Mouse (Mus musculus) forebrain, postnatal 0 days (tissue): ENCODE results near the gene Gm42742. TPM values are rescaled to one million over a fixed set of nuclear protein-coding genes. Genes with fewer than 3 reads are reported as not detected.

ENCODE experiments used
- ATAC-seq: fragments of 200-750 bp; cut with Nextera tagmentation; 2 replicates; pipeline ENCODE4 v1.8.0; 2017; ENCODE audit warnings: mild to moderate bottlenecking, moderate library complexity
- DNase-seq: peaks from one replicate; pipeline ENCODE4 v3.0.0-alpha.2; 2015
- H3K27ac ChIP-seq: fragments of 300-500 bp; sonication (generic); 2 replicates; pipeline ENCODE4 v1.5.1; 2014; ENCODE audit warnings: low read depth, mild to moderate bottlenecking, antibody characterized with exemption, low read length, moderate library complexity, mixed read lengths
- H3K27me3 ChIP-seq: fragments of 300-500 bp; sonication (generic); 2 replicates; pipeline ENCODE4 v1.6.1; 2014; ENCODE audit warnings: mild to moderate bottlenecking, low read length, mixed read lengths; ENCODE audit not compliant: insufficient read depth
- H3K36me3 ChIP-seq: fragments of 300-500 bp; sonication (generic); 2 replicates; pipeline ENCODE4 v1.6.1; 2014; ENCODE audit warnings: mild to moderate bottlenecking, moderate library complexity; ENCODE audit not compliant: insufficient read depth
- H3K4me1 ChIP-seq: fragments of 300-500 bp; sonication (generic); 2 replicates; pipeline ENCODE4 v1.6.1; 2014; ENCODE audit warnings: antibody characterized with exemption; ENCODE audit not compliant: insufficient read depth
- H3K4me2 ChIP-seq: fragments of 300-500 bp; sonication (generic); 2 replicates; pipeline ENCODE4 v1.6.1; 2014; ENCODE audit warnings: low read depth, mild to moderate bottlenecking, moderate library complexity
- H3K4me3 ChIP-seq: fragments of 300-500 bp; sonication (generic); 2 replicates; pipeline ENCODE4 v1.5.1; 2014; ENCODE audit warnings: low read depth, low read length, mixed read lengths
- H3K9ac ChIP-seq: fragments of 300-500 bp; sonication (generic); 2 replicates; pipeline ENCODE4 v1.6.1; 2014; ENCODE audit warnings: mild to moderate bottlenecking
- H3K9me3 ChIP-seq: fragments of 300-500 bp; sonication (generic); 2 replicates; pipeline ENCODE4 v1.6.1; 2016; ENCODE audit warnings: low read length
- CTCF ChIP-seq: sonication (generic); IDR thresholded peaks from 2 replicates; pipeline ENCODE4 v1.5.1; 2016; ENCODE audit warnings: antibody characterized with exemption, control low read depth, low read depth
- WGBS: fragments of 180-500 bp; shearing (Covaris S2); extraction: QIAGEN DNeasy Blood & Tissue Kit; methylation state at CpG from one replicate; pipeline ENCODE4 v1.1.7; 2014; 5-methylcytosine and 5-hydroxymethylcytosine counted together
- polyA plus RNA-seq: library from polyadenylated mRNA; unstranded; fragments of >200 nt; fragmentation: Nextera tagmentation; extraction: Ambion mirVana; gene quantifications from 2 replicates; pipeline ENCODE4 v1.2.1, GENCODE M21; 2015
- total RNA-seq: library from RNA; depleted of rRNA; stranded (reverse); fragments of >200 nt; gene quantifications from 2 replicates; pipeline ENCODE4 v1.2.3, GENCODE M21; 2014; rRNA removed

The Gm42742 gene
- total RNA-seq: 49.1 and 53.6 TPM in 2 replicates
- polyA plus RNA-seq: 36.7 and 42.2 TPM in 2 replicates

- Histone ChIP-seq H3K36me3 (peaks cover 17% of the 10 kb centered on the region), H3K4me3 (peak within 1 kb of the TSS; percentile 46)
Observed at GRCm38 (mm10) chr7:127020901-127021562, at the start of gene Gm42742, which contains the start of gene Prrt2. Gene Gm42742 (minus strand): TSS chr7:127021097. Gene Prrt2 (minus strand): TSS chr7:127021211.

GRCm38 (mm10) chr7:127066317-127066716 is 45.4 kb upstream of the Gm42742 start:
- Histone ChIP-seq H3K4me2 (no peak overlapping the region), H3K36me3 (no peaks in the 10 kb centered on the region), H3K4me1 (no peaks in the 10 kb centered on the region), H3K4me3 (no peak overlapping the region), H3K9ac (no peak overlapping the region), H3K9me3 (no peaks in the 10 kb centered on the region), H3K27me3 (no peaks in the 10 kb centered on the region; the same call in 1 of the 2 replicates), H3K27ac (no peak overlapping the region)
- DNase-seq (no peak), ATAC-seq (no peak)
- no peak for TF ChIP-seq CTCF
- 85% methylated on average over 4 of the region's 4 CpGs for WGBS

More at GRCm38 (mm10) chr7:127020901-127021562, at the start of gene Gm42742, which contains the start of gene Prrt2:
- ATAC-seq: peak; percentile 30
- Histone ChIP-seq H3K4me1 (peaks cover 51% of the 10 kb centered on the region), H3K9ac (peak within 1 kb of the TSS; percentile 71), H3K9me3 (no peaks in the 10 kb centered on the region), H3K4me2 (peak within 1 kb of the TSS; percentile 88), H3K27ac (peak within 1 kb of the TSS; percentile 86), H3K27me3 (no peaks in the 10 kb centered on the region)
- DNase-seq: peak; percentile 73
- 0 out of 2 replicates have a peak, but pooled peaks have one; percentile 1 for TF ChIP-seq CTCF
- WGBS: 3% methylated on average over 34 of the region's 37 CpGs

GRCm38 (mm10) chr7:127065538-127065937 is 44.6 kb upstream of the Gm42742 start:
- 90% methylated on average over 6 of the region's 6 CpGs for WGBS

GRCm38 (mm10) chr7:127055026-127055585 is 34.2 kb upstream of the Gm42742 start:
- WGBS: 72% methylated on average over 5 of the region's 5 CpGs
- H3K4me3 ChIP-seq: no peak overlapping the region
- H3K9me3 ChIP-seq: no peaks in the 10 kb centered on the region
- H3K4me1 ChIP-seq: no peaks in the 10 kb centered on the region
- H3K9ac ChIP-seq: no peak overlapping the region
- no peak overlapping the region for H3K27ac ChIP-seq
- ATAC-seq (no peak), DNase-seq (no peak)
- H3K36me3 ChIP-seq: no peaks in the 10 kb centered on the region
- no peaks in the 10 kb centered on the region for H3K27me3 ChIP-seq
- no peak for TF ChIP-seq CTCF
- no peak overlapping the region for H3K4me2 ChIP-seq

More at GRCm38 (mm10) chr7:127065538-127065937, 44.6 kb upstream of the Gm42742 start:
- H3K4me3 ChIP-seq: no peak overlapping the region
- ATAC-seq (no peak), DNase-seq (no peak)
- no peak for TF ChIP-seq CTCF
- no peak overlapping the region for H3K9ac ChIP-seq
- H3K9me3 ChIP-seq: no peaks in the 10 kb centered on the region
- no peaks in the 10 kb centered on the region; the same call in 1 of the 2 replicates for H3K27me3 ChIP-seq
- no peak overlapping the region for H3K27ac ChIP-seq
- no peaks in the 10 kb centered on the region for H3K36me3 ChIP-seq
- H3K4me2 ChIP-seq: no peak overlapping the region
- H3K4me1 ChIP-seq: no peaks in the 10 kb centered on the region

- no peak for TF ChIP-seq CTCF
- under 1% methylated on average over 53 of the region's 53 CpGs for WGBS
- Histone ChIP-seq H3K4me3 (peak within 1 kb of the TSS; percentile 65), H3K27me3 (no peaks in the 10 kb centered on the region), H3K4me2 (peak within 1 kb of the TSS; percentile 97), H3K4me1 (peaks cover 5% of the 10 kb centered on the region; the same call in 1 of the 2 replicates), H3K27ac (0 out of 2 replicates have a peak within 1 kb of the TSS, but pooled peaks have one; percentile 66), H3K9me3 (no peaks in the 10 kb centered on the region), H3K36me3 (no peaks in the 10 kb centered on the region), H3K9ac (peak within 1 kb of the TSS; percentile 52)
- peak; percentile 92 for DNase-seq
- peak; percentile 91 for ATAC-seq
Observed at GRCm38 (mm10) chr7:127041851-127042672, 21.2 kb upstream of the Gm42742 start, which contains the start of gene Kif22. Gene Kif22 (minus strand): TSS chr7:127042471.

- 90% methylated on average over 1 of the region's 1 CpGs for WGBS
- H3K4me3 ChIP-seq: no peak overlapping the region
- TF ChIP-seq CTCF: no peak
- no peak overlapping the region for H3K27ac ChIP-seq
- no peak overlapping the region for H3K9ac ChIP-seq
- H3K27me3 ChIP-seq: no peaks in the 10 kb centered on the region
- no peaks in the 10 kb centered on the region for H3K36me3 ChIP-seq
- 0 out of 2 replicates have a peak, but pooled peaks cover 6% of the 10 kb centered on the region for H3K4me1 ChIP-seq
- ATAC-seq: no peak
- no peaks in the 10 kb centered on the region for H3K9me3 ChIP-seq
- no peak overlapping the region for H3K4me2 ChIP-seq
- no peak for DNase-seq
Observed at GRCm38 (mm10) chr7:127031244-127031643, 10.3 kb upstream of the Gm42742 start.
